Mouse (Mus musculus) embryo, embryonic 11 days (tissue): Measurements from ENCODE around the gene Mycbpap.
A peak's percentile ranks its signal among the peaks of the same experiment; 100 is the strongest.

Experiments used
- DNase-seq: peaks from one replicate; pipeline ENCODE4 v3.0.0-alpha.2; 2015

The Mycbpap gene

DNA sequence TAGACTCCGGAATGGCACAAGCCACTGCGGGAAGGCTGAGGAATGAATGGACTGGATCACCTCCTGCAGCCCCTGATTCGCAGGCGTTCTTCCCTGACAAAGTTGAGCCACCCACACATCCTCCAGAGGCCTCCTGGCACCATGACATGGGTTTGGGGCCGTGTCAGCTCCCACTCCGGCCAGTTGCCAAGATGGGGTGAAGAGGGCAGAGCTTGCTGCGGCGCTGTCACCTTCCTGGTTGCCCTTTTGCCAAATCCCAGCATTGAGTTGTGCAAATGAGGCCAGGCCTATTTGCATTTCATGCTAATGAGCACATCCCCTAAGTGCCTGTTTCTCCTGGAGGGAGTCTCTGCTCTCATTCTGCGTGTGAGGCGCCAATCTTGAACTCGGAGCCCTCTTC is 45.8 kb downstream of the Mycbpap start:
- DNase-seq = no peak

- no peak for DNase-seq
Measured at GRCm38 (mm10) chr11:94474544-94474910, 47.0 kb downstream of the Mycbpap start.

GRCm38 (mm10) chr11:94473707-94474543 is 47.6 kb downstream of the Mycbpap start, which contains the start of gene Cacna1g:
TSS of gene Cacna1g (minus strand) at chr11:94474198.
- peak; percentile 93 for DNase-seq

DNA sequence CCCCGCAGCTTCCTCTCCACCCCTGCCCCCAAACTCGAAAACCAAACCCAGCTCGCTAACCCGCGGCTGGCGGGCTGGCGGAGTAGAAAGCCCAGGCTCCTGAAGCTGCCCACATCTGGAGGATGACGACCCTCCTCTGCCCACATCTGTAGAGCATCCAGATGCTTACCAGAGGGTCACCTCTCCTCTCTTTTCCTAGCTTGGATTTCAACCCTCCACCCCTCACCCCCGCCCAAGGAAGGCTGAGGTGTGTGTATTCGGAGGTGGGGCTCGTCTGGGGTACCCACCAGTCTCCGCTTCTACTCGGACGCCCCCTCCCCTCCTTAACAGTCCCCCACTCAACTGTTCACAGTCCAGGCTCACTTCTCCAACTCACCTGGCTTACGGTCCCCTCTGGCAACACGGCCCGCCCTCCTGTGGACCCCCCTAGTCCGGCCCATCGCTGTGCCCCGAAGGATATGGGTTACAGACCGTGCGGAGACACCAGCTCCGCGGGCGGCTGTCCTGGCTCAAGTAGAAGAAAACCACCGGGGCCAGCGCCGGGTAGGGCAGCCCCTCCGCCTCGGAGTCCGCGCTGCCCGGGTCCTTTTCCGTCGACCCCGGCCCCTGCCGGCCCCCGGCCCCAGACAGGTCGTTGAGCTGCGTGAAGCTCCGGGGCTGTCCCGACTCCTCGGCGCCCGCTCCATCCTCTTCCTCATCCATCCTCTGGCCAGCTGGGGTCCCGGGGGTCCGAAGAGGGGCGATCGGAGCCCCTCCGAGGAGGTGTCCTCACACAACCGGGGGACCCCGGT is 48.4 kb downstream of the Mycbpap start:
- peak; percentile 57 for DNase-seq

DNA sequence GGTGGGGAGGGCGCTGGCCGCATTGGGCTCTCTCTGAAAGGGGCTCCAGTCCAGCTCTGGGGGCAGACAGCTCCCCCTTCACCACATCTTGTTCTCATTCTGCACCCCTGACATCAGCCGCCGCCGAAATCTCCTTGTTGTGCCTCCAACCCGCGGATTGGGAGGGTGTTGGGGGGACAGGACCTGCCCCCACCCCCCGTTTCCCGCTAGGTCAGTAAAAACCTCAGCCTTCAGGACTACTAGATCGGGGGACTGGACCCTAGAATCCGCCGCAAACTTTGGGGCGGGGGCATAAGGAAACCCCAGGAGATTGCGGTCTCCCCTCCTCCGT is 49.0 kb downstream of the Mycbpap start:
- peak; percentile 53 for DNase-seq

GRCm38 (mm10) chr11:94471740-94472584 is 49.6 kb downstream of the Mycbpap start:
- peak; percentile 67 for DNase-seq

GRCm38 (mm10) chr11:94470391-94470790 is 51.2 kb downstream of the Mycbpap start:
- peak; percentile 81 for DNase-seq

GRCm38 (mm10) chr11:94469136-94470064 is 52.1 kb downstream of the Mycbpap start:
- peak; percentile 34 for DNase-seq

DNA sequence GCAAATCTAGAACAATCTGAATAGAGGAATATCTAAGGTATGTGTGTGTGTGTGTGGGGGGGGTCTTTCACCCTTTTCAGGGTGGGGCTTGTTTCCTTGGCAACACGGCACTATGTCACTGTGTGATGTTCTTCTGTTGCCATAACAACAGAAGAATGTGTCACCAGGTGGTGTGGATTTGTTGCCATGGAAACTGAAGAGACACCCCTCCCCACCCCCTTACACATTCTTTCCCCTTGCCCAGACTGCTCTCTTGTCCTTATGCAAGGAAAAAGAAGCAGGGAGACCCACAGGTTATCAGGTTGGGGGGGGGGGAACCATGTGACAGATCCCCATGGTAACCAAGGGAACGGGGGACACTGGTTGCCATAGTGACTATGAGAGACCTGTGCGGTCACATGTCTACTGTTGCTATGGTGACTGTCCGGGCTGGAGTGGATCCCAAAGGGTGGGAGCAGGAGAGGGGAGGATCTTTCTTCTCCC is 52.9 kb downstream of the Mycbpap start:
- peak; percentile 91 for DNase-seq

GRCm38 (mm10) chr11:94466333-94466855 is 55.1 kb downstream of the Mycbpap start:
- no peak for DNase-seq

GRCm38 (mm10) chr11:94464170-94464569 is 57.4 kb downstream of the Mycbpap start:
- no peak for DNase-seq

GRCm38 (mm10) chr11:94461856-94462255 is 59.7 kb downstream of the Mycbpap start:
- DNase-seq = no peak

DNA sequence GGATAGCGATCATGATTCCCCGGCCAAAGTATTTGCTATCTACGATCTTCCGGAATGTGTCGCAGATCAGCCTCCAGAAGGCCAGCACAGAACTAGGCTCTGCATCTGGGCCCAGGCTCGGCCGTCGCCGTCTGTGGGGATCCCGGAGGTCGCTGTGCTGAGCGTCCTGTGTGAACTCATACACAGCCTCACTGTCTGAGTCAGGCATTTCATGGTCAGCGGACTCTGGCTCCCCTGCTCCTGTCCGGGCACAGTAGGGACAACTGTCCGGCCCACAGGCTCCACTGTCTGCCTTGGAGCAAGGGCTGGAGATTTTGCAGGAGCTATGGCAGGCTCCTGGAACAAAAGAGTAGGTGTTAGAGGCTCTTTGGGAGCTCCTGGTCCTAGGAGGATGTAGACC is 64.5 kb downstream of the Mycbpap start:
- DNase-seq = no peak

DNA sequence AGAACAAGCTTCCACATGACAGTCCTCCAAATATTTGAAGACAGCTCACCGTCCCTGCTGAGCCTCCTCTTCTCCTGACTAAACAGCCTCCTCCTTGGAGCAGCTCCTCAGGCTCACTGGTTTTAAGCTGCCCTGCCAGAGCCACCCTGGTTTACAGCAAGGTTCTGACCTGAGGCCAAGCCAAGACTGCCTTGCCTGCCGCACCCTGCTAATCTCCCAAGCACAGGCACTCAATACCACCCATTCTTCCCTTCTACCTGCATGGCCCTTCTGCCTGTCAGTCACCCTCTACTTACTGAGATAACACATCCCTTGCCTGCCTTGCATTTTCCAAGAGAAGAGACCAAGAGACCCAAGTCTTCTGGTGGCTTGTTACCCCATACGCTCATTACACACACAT is 65.2 kb downstream of the Mycbpap start:
- no peak for DNase-seq

DNA sequence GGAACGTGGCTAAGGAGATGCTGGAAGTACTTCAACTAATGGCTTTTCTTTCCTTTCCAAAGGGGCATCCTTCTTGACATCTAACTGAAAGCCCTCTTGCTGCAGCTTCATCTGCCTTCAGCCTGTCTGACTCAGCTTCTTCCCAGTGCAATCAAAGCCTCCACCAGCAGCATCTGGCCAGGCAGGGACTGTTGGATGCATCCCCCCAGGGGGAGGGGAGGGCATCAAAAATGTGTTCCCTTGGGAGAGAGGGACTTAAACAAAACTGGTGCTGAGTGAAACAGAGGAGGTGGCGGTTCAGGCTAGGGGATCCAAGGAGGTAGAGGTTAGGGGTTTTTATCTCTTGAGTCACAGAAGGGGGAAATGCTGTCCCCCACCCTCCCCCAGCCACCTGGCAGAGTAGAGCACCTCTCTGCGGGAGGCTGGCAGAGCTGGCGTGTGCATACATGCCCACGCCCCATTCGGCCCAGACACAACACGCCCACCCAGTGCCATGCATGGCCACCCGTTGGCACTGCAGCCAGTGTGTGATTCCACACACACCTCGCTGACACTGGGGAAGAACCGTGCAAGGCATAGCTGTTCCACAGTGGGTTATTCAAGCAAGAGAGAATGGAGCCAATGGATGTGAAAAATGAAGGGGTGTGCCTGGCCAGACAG is 66.3 kb downstream of the Mycbpap start:
- DNase-seq = no peak

- DNase-seq = no peak
Measured at GRCm38 (mm10) chr11:94454756-94455155, 66.8 kb downstream of the Mycbpap start.
